Mouse (Mus musculus) T-helper 2 cell (primary cell): Measurements from ENCODE around the gene Scn8a.

Experiments
- in situ Hi-C: fragments of 300-600 bp; cut with MboI, MseI; formaldehyde crosslinking; loops from one replicate; pipeline ENCODE4 v1.15.1; 2025; ENCODE audit warnings: high pct_unique_total_duplicates

The Scn8a gene

GRCm38 (mm10) chr15:100952854-100953253 is 83.2 kb downstream of the Scn8a start:
- in situ Hi-C loops, result no loop called here

GRCm38 (mm10) chr15:100953955-100954354 is 84.3 kb downstream of the Scn8a start:
- in situ Hi-C loops, result no loop called here

GRCm38 (mm10) chr15:100954751-100955150 is 85.1 kb downstream of the Scn8a start:
- in situ Hi-C loops, result no loop called here

- in situ Hi-C loops, result no loop called here
These were observed 91.3 kb downstream of the Scn8a start for GRCm38 (mm10) chr15:100960958-100961357.

- in situ Hi-C loops, result no loop called here
These were observed 91.9 kb downstream of the Scn8a start for GRCm38 (mm10) chr15:100961561-100961960.

- in situ Hi-C loops, result no loop called here
These were observed 101.8 kb downstream of the Scn8a start for GRCm38 (mm10) chr15:100971443-100971842.

- in situ Hi-C loops, result no loop called here
These were observed 103.1 kb downstream of the Scn8a start for GRCm38 (mm10) chr15:100972795-100973194.

GRCm38 (mm10) chr15:100974679-100975078 is 105.0 kb downstream of the Scn8a start:
- in situ Hi-C loops, result no loop called here

- in situ Hi-C loops, result loop anchor here (5.0 kb wide), 1 partner anchor 56 kb away; no protein-coding TSS in a partner anchor
These were observed 113.9 kb downstream of the Scn8a start for GRCm38 (mm10) chr15:100983427-100984153.

GRCm38 (mm10) chr15:100984154-100984893 is 114.7 kb downstream of the Scn8a start:
- in situ Hi-C loops, result loop anchor here (5.0 kb wide), 1 partner anchor 57 kb away; no protein-coding TSS in a partner anchor

- in situ Hi-C loops, result no loop called here
These were observed 116.8 kb downstream of the Scn8a start for GRCm38 (mm10) chr15:100986479-100986878.

GRCm38 (mm10) chr15:100987031-100987430 is 117.4 kb downstream of the Scn8a start:
- in situ Hi-C loops, result no loop called here

- in situ Hi-C loops, result loop anchor here (10.0 kb wide), 1 partner anchor 165 kb away; no protein-coding TSS in a partner anchor
These were observed 120.6 kb downstream of the Scn8a start for GRCm38 (mm10) chr15:100990283-100990682.

- in situ Hi-C loops, result loop anchor here (10.0 kb wide), 1 partner anchor 172 kb away; no protein-coding TSS in a partner anchor
These were observed 127.4 kb downstream of the Scn8a start for GRCm38 (mm10) chr15:100997090-100997489.

GRCm38 (mm10) chr15:101001685-101002084 is 132.0 kb downstream of the Scn8a start:
- in situ Hi-C loops, result no loop called here

GRCm38 (mm10) chr15:101002466-101002865 is 132.8 kb downstream of the Scn8a start:
- in situ Hi-C loops, result no loop called here

GRCm38 (mm10) chr15:101004538-101004937 is 134.9 kb downstream of the Scn8a start:
- in situ Hi-C loops, result no loop called here

- in situ Hi-C loops, result no loop called here
These were observed 136.1 kb downstream of the Scn8a start for GRCm38 (mm10) chr15:101005717-101006116.

- in situ Hi-C loops, result no loop called here
These were observed 136.8 kb downstream of the Scn8a start for GRCm38 (mm10) chr15:101006251-101007040.

- in situ Hi-C loops, result no loop called here
These were observed 137.6 kb downstream of the Scn8a start for GRCm38 (mm10) chr15:101007236-101007635.

- in situ Hi-C loops, result no loop called here
These were observed 138.8 kb downstream of the Scn8a start for GRCm38 (mm10) chr15:101008386-101009010.
